Mouse (Mus musculus) adrenal gland, adult 8-10 months (tissue): Measurements from ENCODE around the gene Banp. TPM values are rescaled to one million over a fixed set of nuclear protein-coding genes. Genes with fewer than 3 reads are reported as not detected.

Experiments used
- DNase-seq: peaks from one replicate; pipeline ENCODE4 v3.0.0; 2022
- total RNA-seq, 4 experiments: library from RNA; stranded (reverse); gene quantifications; 2 replicates each; pipeline ENCODE4 v1.2.4; 2022

Gene Banp
- total RNA-seq, 4 experiments from 2014 or later, result 16.5 to 40.8 (median 27.9) TPM

GRCm38 (mm10) chr8:121927316-121927715 lies 22.2 kb upstream of the Banp start:
- DNase-seq, result peak; percentile 36

DNA sequence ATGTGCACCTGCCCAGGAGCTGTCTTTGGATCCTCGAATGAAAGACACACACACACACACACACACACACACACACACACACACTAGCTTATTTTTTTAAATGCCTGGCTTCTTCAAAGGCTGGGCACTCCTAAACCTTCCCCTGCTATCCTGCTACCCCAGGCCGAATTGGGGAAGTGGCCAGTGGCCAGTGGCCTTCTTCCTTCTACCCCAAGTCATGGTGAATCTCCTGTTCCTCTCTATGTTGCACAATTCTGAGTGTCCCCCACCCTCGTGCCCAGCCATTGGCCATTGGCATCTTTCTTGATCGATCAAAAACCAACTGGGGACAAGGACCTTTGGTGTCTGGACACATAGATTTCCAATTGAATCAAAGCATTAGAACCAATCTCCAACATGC lies 19.5 kb upstream of the Banp start:
- no peak for DNase-seq

- DNase-seq, result no peak
Measured at GRCm38 (mm10) chr8:121931571-121931970, 18.0 kb upstream of the Banp start.

GRCm38 (mm10) chr8:121932026-121932667 lies 17.4 kb upstream of the Banp start:
- DNase-seq, result no peak

- no peak for DNase-seq
Measured at GRCm38 (mm10) chr8:121932668-121933520, 16.7 kb upstream of the Banp start.

GRCm38 (mm10) chr8:121934506-121934905 lies 15.0 kb upstream of the Banp start:
- DNase-seq, result peak; percentile 31

GRCm38 (mm10) chr8:121934923-121935322 lies 14.6 kb upstream of the Banp start:
- DNase-seq, result no peak

DNA sequence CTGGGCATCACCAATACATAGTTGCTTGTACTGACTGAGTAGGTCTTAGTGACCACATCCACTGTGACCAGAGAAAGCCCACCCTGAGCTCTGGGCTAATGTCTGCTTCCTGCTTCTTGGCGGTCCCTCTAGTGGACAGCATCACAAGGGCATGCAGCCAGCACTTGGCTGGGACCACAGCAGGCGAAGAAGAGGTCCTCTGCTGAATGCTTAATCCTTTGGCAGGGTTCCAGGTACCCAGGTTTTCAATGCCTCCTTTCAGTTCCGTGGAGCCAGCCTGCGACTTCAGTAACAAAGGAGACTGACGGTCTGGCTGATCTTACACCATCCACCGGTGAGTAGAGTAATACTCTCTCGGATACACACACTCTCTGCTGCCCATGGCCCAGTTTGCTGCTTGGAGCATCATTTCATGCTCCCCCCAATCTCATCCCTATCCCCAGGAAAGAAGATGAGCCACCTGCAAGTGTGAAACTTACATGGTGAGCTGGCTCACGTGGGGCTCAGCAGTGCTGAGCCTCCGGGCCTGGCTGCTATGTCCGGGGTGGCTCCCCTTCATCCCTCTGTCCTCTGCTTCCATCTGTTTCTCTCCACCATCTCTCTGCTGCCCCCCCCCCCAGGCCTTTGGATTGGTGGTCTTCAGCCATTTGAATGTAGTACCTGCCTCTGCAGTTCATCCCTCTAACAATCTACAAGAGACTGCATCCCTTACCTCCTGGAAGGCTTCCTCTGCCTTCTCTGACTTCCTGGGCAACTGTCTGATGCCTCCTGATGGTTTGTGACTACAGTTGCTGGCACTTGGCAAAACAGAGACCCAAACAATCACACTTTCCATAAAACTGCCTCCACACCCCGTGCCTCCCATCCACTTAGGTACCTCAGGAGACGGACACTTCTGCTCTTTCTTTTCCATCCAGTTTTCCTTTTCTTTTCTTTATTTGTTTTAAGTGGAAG lies 13.9 kb upstream of the Banp start:
- DNase-seq, result no peak

- no peak for DNase-seq
Measured at GRCm38 (mm10) chr8:121936391-121936790, 13.2 kb upstream of the Banp start.

GRCm38 (mm10) chr8:121938732-121939131 lies 10.8 kb upstream of the Banp start:
- no peak for DNase-seq

- DNase-seq, result no peak
Measured at GRCm38 (mm10) chr8:121943057-121943540, 6.5 kb upstream of the Banp start.

DNA sequence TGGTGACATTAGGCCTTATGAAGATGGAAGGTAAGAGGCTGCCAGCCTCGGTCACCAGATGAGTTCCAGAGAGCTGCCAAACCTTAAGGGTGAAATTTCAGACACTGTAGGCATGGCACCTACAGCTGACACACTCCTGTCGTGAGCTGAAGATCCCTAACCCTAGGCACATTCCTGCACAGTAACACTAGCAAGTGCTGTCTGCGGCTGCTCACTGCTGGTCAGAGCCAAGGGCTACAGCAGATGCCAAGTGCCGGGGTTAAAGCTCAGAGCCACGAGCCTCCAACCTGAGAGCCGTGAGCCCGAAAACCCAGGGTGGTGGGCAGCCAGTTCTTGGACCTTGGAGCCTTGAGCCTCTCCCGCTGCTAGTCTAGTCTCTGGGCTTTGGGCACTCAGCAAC lies 5.8 kb upstream of the Banp start:
- DNase-seq, result no peak

DNA sequence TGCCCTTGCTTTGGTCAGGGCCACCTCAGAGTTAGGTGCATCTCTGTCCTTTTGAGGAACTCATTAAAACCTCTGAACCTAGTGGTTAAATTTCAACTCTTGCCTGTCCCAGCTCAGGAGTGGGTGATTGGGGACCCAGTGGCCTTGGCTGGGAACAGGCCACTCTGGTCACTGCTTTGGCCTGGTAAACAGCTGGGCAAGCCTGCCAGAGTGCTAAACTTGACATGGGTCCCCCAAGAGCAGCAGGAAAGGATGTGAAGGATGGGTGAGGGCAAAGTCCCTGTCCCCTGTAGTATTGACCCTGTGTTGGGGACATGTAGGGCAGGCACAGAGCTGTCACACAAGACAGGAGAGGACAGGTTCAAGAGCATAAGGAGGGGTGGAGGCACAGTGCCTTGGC lies 4.7 kb upstream of the Banp start, which contains the start of gene Car5a:
Gene Car5a, minus strand, starts transcription at position 74 of the 400 bp plus-strand sequence.
- no peak for DNase-seq

- no peak for DNase-seq
Measured at GRCm38 (mm10) chr8:121946351-121946750, 3.2 kb upstream of the Banp start.

DNA sequence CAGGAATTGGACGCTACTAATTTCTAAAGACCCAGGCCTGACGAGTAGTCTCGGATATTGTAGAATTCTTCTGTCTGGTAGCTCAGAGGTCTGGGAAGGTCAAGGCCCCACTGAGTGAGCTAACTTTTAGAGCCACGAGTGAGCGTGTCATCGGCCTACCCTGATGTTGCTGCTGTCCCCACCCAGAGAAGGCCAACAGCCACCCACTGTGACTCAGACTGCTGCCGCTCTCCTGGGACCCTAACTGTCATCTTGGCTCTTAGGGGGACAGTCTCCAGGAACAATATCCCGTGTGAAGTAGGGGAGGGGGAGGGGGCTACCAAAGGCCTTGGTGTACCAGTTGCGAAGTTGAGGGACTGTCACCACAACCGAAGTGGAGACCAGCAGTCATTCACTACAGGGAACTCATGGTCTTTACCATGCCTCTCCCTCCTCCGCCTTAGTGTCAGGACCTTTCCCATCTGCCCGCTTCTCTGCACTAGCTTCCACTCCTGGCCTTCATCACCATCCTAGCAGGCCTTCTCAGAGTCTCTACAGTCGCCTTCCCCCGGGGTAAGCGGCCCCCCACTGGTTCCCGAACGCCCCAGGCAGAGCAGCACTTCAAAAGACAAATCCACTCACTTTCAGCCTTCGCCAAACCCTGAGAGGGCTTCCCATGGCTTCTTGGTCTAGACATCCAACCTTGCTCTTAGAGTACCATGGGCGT lies 2.4 kb upstream of the Banp start:
- DNase-seq, result no peak

- peak; percentile 83 for DNase-seq
Measured at GRCm38 (mm10) chr8:121947753-121948141, 1.8 kb upstream of the Banp start.

DNA sequence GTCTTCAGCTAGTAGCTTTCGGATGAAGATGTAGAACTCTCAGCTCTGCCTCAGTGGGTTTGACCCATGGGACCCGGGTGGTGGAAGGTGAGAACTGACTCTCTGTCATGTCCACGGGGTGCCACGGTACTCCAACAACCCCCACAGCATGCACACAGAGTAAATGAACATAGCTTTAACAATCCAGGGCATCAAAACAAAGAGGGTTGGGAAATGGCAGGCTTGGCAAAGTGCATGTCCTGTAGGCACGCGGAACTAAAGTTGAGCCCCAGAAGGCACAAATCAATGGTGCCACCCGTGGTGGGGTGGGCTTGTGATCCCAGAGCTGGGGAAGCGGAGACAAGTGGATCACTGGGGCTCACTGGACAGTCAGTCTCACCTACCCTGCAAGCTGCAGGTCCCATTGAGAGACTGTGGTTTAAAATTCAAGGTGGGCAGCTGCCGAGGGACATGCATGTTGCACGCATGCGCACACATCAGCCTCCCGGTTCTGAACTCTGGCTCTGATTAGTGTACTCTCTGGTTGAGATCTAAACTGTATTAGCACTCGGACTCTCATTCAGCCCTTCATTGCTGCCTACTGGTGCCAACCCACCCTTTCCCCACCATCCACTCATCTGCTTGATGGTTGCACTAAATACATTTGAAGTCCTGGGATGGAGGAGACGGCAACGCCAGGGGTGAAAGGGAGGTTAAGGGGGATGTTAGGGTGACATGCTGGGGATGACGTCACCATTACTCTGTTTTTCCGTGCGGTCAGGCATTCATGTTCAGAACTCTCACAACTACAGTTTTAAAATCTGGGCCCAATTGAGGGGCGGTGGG lies 1.0 kb upstream of the Banp start:
- DNase-seq, result no peak

DNA sequence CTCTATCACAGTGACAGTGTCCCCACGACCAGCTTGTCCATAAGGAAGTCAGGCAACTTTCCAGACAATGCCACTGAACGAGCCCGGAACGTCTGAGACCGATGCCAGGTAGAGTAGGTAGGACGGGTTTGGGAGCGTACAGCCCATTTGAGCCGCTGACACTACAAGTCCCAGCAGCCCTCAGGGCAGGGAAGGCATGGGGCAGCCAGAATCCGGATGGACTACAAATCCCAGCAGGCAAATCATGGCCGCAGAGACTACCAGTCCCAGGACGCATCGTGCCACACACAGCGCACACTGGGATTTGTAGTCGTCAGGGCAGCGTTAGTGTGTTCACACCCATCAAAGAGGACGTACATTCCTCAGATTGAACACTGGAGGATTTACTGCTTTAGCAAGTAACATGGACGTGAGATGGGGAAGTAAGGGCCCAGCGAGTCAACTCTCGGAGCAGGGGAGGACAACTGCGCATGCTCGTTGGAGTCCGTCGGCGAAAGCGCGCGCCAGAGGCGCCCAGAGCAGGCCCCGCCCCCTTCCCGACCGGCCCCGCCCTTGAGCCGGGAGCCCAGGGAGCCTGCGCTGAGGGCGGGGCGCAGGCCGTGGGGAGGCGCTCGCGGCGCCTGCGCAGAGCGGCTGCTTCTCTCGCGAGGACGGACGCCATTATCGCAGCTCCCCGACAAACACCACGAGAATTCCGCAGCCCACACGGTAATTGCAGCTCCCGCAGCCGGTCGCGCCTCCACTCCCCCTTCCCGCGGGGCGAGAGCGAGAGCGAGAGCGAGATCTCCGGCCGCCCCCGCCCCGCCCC lies 595 bp downstream of the Banp start:
- DNase-seq, result peak; percentile 98

- peak; percentile 69 for DNase-seq
Measured at GRCm38 (mm10) chr8:121950749-121951655, 1.5 kb downstream of the Banp start.
